Mouse (Mus musculus): ENCODE data around the gene Baz2a. TPM values are rescaled to one million over a fixed set of nuclear protein-coding genes. Genes with fewer than 3 reads are reported as not detected.

Baz2a gene
- polyA plus RNA-seq (2014; fragmentation: Nextera tagmentation; extraction: Ambion mirVana), result 16.7 and 17.1 TPM in 2 replicates

DNA sequence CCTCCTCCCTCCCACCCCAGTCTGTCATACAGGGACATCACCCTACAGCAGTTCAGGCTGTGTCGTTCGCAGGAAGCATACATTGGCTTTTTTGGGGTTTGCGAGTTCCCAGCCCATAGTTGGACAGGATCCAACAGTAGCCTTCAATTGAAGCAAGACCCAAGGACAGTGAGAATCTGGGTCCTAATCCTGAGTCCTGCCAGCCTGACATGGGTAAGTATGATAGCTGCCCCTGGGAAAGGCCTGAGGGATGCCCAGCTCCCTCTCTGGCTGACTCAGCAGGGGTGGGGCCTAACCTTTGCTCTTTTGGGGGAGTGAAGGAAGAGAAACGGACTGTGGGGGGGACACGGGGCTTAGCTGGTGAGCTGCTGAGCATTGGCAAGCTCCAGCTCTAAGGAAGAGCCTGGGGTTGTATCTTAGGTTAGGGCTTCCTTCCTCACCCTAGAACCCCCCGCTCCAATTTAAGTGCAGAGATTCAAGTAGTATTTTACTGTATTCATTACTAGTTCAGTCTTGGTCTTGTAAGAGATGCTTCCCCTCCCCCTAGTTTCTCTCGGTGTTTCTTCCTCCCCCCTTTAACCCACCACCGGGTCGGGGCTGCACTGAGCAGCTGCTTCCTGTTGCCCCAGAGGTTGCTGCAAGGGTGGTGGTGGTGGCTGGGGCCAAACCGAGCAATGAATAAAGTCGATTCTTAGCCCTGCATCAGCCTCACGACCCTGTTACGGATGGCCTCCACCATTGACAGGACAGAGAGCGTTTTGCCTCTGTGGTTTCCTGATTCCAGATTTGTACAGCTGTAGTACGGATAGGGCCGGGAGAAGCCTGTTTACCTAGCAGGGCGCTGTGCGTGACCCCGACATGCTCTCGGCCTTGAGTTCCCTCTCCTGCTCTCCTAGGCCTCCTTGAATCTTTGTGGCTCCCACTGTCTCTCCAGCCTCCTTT is at the start of gene Baz2a:
Gene Baz2a, plus strand, starts transcription at position 14 of the 942 bp plus-strand sequence.
- Histone ChIP-seq H3K9ac (ENCODE audit: low read length) (peak within 1 kb of the TSS; percentile 77), H3K27ac (replicated peaks; ENCODE audit: low read depth, low read length) (peak within 1 kb of the TSS; percentile 85), H3K4me1 (ENCODE audit: control insufficient read depth, insufficient read depth, low read length) (peaks cover 22% of the 10 kb centered on the region), H3K9me3 (ENCODE audit: control insufficient read depth, low read length) (no peaks in the 10 kb centered on the region), H3K36me3 (ENCODE audit: control insufficient read depth, insufficient read depth, low read length) (peaks cover 19% of the 10 kb centered on the region), H3K4me3 (ENCODE audit: low read depth, low read length) (peak within 1 kb of the TSS; percentile 77), H3K4me2 (ENCODE audit: low read depth, severe bottlenecking) (peak within 1 kb of the TSS; percentile 88), H3K27me3 (ENCODE audit: control insufficient read depth, insufficient read depth, low read length) (no peaks in the 10 kb centered on the region)
- DNase-seq (ENCODE audit: low spot score) (peak; percentile 40), ATAC-seq (ENCODE audit: insufficient number of reproducible peaks, low FRiP score, low TSS enrichment, low read depth) (peak; percentile 1; the same call in 1 of the 2 replicates)
- 1% methylated on average over 20 of the region's 20 CpGs for WGBS

DNA sequence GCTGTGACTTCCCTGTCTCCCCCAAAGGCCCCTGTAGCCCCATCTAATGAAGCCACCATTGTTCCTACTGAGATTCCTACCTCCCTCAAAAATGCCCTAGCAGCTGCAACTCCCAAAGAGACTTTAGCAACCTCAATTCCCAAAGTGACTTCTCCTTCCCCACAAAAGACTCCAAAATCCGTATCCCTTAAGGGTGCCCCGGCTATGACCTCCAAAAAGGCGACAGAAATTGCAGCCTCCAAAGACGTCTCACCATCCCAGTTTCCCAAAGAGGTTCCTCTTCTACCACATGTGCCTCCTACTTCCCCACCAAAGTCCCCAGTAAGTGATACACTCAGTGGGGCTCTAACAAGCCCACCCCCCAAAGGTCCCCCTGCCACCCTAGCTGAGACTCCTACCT is 49.7 kb upstream of the Baz2a start:
- H3K36me3 ChIP-seq (ENCODE audit: control insufficient read depth, insufficient read depth, low read length), result peaks cover 44% of the 10 kb centered on the region
- H3K9me3 ChIP-seq (ENCODE audit: control insufficient read depth, low read length), result no peaks in the 10 kb centered on the region
- H3K4me3 ChIP-seq (ENCODE audit: low read depth, low read length), result no peak overlapping the region
- no peak overlapping the region for H3K27ac ChIP-seq (replicated peaks; ENCODE audit: low read depth, low read length)
- no peak for ATAC-seq (ENCODE audit: insufficient number of reproducible peaks, low FRiP score, low TSS enrichment, low read depth)
- DNase-seq (ENCODE audit: low spot score), result no peak
- no peak overlapping the region for H3K4me2 ChIP-seq (ENCODE audit: low read depth, severe bottlenecking)
- H3K27me3 ChIP-seq (ENCODE audit: control insufficient read depth, insufficient read depth, low read length), result no peaks in the 10 kb centered on the region
- peaks cover 10% of the 10 kb centered on the region; the same call in 1 of the 2 replicates for H3K4me1 ChIP-seq (ENCODE audit: control insufficient read depth, insufficient read depth, low read length)
- WGBS, result 76% methylated on average over 4 of the region's 4 CpGs
- no peak overlapping the region for H3K9ac ChIP-seq (ENCODE audit: low read length)

DNA sequence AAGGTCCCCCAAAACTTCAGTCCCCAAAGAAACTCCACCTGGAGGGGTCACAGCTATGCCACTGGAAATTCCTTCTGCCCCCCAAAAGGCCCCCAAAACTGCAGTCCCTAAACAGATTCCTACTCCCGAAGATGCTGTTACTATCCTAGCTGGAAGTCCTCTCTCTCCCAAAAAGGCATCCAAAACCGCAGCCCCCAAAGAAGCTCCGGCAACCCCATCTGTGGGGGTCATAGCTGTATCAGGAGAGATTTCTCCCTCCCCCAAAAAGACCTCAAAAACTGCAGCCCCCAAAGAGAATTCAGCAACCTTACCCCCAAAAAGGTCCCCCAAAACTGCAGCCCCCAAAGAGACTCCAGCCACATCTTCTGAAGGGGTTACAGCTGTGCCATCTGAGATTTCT is 48.9 kb upstream of the Baz2a start:
- no peaks in the 10 kb centered on the region for H3K9me3 ChIP-seq (ENCODE audit: control insufficient read depth, low read length)
- DNase-seq (ENCODE audit: low spot score), result no peak
- ATAC-seq (ENCODE audit: insufficient number of reproducible peaks, low FRiP score, low TSS enrichment, low read depth), result no peak
- H3K4me3 ChIP-seq (ENCODE audit: low read depth, low read length), result no peak overlapping the region
- 96% methylated on average over 3 of the region's 3 CpGs for WGBS
- H3K9ac ChIP-seq (ENCODE audit: low read length), result no peak overlapping the region
- H3K4me1 ChIP-seq (ENCODE audit: control insufficient read depth, insufficient read depth, low read length), result peaks cover 10% of the 10 kb centered on the region; the same call in 1 of the 2 replicates
- H3K36me3 ChIP-seq (ENCODE audit: control insufficient read depth, insufficient read depth, low read length), result peaks cover 48% of the 10 kb centered on the region
- H3K27ac ChIP-seq (replicated peaks; ENCODE audit: low read depth, low read length), result no peak overlapping the region
- H3K27me3 ChIP-seq (ENCODE audit: control insufficient read depth, insufficient read depth, low read length), result no peaks in the 10 kb centered on the region
- H3K4me2 ChIP-seq (ENCODE audit: low read depth, severe bottlenecking), result no peak overlapping the region

DNA sequence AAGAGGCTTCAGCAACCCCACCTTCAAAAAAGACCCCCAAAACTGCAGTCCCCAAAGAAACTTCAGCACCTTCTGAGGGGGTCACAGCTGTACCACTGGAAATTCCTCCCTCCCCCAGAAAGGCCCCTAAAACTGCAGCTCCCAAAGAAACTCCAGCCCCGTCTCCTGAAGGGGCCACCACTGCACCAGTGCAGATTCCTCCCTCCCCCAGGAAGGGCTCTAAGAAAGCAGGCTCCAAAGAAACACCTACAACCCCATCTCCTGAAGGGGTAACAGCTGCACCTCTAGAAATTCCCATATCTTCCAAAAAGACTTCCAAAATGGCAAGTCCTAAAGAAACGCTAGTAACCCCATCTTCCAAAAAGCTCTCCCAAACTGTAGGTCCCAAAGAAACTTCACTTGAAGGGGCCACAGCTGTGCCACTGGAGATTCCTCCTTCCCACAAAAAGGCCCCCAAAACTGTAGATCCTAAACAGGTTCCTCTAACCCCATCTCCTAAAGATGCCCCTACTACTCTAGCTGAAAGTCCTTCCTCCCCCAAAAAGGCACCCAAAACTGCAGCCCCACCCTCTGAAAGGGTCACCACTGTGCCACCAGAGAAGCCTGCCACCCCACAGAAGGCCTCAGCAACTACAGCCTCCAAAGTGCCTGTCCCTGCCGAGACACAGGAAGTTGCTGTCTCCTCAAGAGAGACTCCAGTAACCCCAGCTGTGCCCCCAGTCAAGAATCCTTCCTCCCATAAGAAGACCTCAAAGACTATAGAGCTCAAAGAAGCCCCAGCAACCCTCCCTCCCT is 48.1 kb upstream of the Baz2a start:
- no peak overlapping the region for H3K4me3 ChIP-seq (ENCODE audit: low read depth, low read length)
- H3K4me1 ChIP-seq (ENCODE audit: control insufficient read depth, insufficient read depth, low read length), result peaks cover 7% of the 10 kb centered on the region; the same call in 1 of the 2 replicates
- H3K36me3 ChIP-seq (ENCODE audit: control insufficient read depth, insufficient read depth, low read length), result peaks cover 50% of the 10 kb centered on the region; the same call in 1 of the 2 replicates
- no peaks in the 10 kb centered on the region for H3K27me3 ChIP-seq (ENCODE audit: control insufficient read depth, insufficient read depth, low read length)
- no peak overlapping the region for H3K4me2 ChIP-seq (ENCODE audit: low read depth, severe bottlenecking)
- ATAC-seq (ENCODE audit: insufficient number of reproducible peaks, low FRiP score, low TSS enrichment, low read depth), result no peak
- H3K27ac ChIP-seq (replicated peaks; ENCODE audit: low read depth, low read length), result no peak overlapping the region
- no peaks in the 10 kb centered on the region for H3K9me3 ChIP-seq (ENCODE audit: control insufficient read depth, low read length)
- 80% methylated on average over 3 of the region's 3 CpGs for WGBS
- H3K9ac ChIP-seq (ENCODE audit: low read length), result 0 out of 2 replicates have a peak overlapping the region, but pooled peaks have one; percentile 8
- DNase-seq (ENCODE audit: low spot score), result no peak

DNA sequence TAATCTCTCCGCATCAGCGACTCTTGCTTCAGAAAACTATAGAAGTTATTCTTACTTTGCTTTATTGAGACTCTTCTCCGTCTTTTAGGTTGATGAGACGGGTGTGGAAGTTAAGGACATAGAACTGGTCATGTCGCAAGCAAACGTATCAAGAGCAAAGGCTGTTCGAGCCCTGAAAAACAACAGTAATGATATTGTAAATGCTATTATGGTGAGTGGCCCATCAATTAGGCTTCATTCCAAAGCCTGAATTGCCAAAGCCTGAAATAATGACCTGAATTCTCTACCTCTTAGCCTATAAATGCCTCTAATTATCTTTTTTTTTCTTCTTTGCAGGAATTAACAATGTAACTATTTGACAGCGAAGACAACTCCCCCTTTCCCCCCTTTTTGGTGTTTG is 43.2 kb upstream of the Baz2a start:
- WGBS, result 96% methylated on average over 8 of the region's 8 CpGs
- H3K36me3 ChIP-seq (ENCODE audit: control insufficient read depth, insufficient read depth, low read length), result peaks cover 32% of the 10 kb centered on the region; the same call in 1 of the 2 replicates
- no peak overlapping the region for H3K4me2 ChIP-seq (ENCODE audit: low read depth, severe bottlenecking)
- no peaks in the 10 kb centered on the region for H3K9me3 ChIP-seq (ENCODE audit: control insufficient read depth, low read length)
- no peak for ATAC-seq (ENCODE audit: insufficient number of reproducible peaks, low FRiP score, low TSS enrichment, low read depth)
- no peak overlapping the region for H3K4me3 ChIP-seq (ENCODE audit: low read depth, low read length)
- H3K9ac ChIP-seq (ENCODE audit: low read length), result no peak overlapping the region
- H3K27me3 ChIP-seq (ENCODE audit: control insufficient read depth, insufficient read depth, low read length), result no peaks in the 10 kb centered on the region
- no peaks in the 10 kb centered on the region for H3K4me1 ChIP-seq (ENCODE audit: control insufficient read depth, insufficient read depth, low read length)
- no peak overlapping the region for H3K27ac ChIP-seq (replicated peaks; ENCODE audit: low read depth, low read length)
- DNase-seq (ENCODE audit: low spot score), result no peak

DNA sequence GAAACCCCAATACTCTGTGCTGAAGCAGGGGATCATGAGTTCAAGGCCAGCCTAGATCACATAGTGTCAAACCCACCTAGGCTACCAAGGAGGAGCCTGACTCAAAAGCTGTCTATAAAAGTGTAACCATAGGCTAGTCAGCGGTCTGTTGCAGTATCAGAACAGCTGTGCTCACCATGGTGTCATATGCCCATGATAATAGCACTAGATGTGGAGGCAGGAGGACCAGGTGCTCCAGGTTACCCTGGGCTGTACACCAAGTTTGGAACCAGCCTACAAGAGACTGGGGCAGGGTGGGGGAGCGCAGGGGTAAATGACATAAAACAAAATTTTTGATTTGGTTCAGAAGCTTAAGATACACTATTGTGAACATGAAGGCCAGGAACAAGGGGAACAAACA is 41.6 kb upstream of the Baz2a start:
- no peak for ATAC-seq (ENCODE audit: insufficient number of reproducible peaks, low FRiP score, low TSS enrichment, low read depth)
- H3K27me3 ChIP-seq (ENCODE audit: control insufficient read depth, insufficient read depth, low read length), result no peaks in the 10 kb centered on the region
- no peak overlapping the region for H3K4me2 ChIP-seq (ENCODE audit: low read depth, severe bottlenecking)
- H3K4me3 ChIP-seq (ENCODE audit: low read depth, low read length), result no peak overlapping the region
- H3K9ac ChIP-seq (ENCODE audit: low read length), result no peak overlapping the region
- no peak overlapping the region for H3K27ac ChIP-seq (replicated peaks; ENCODE audit: low read depth, low read length)
- H3K9me3 ChIP-seq (ENCODE audit: control insufficient read depth, low read length), result no peaks in the 10 kb centered on the region
- H3K4me1 ChIP-seq (ENCODE audit: control insufficient read depth, insufficient read depth, low read length), result no peaks in the 10 kb centered on the region
- no peak for DNase-seq (ENCODE audit: low spot score)
- peaks cover 28% of the 10 kb centered on the region; the same call in 1 of the 2 replicates for H3K36me3 ChIP-seq (ENCODE audit: control insufficient read depth, insufficient read depth, low read length)
- 95% methylated on average over 2 of the region's 2 CpGs for WGBS

DNA sequence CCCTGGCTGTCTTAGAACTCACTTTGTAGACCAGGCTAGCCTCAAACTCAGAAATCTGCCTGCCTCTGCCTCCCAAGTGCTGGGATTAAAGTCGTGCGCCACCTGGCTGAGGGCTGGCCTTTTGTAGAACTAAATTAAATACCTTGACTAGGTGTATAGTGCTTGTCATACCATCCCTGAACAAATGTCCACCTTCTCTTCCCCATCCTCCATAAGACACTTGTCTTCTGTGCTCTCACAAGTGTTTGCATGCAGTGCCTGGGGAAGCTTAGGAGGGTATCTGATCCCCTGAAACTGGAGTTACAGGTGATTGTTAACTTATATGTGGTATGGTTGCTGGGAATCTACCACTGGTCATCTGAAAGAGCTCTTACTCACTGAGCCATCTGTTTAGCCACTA is 41.0 kb upstream of the Baz2a start:
- 86% methylated on average over 2 of the region's 2 CpGs for WGBS
- no peak overlapping the region for H3K4me2 ChIP-seq (ENCODE audit: low read depth, severe bottlenecking)
- no peaks in the 10 kb centered on the region for H3K9me3 ChIP-seq (ENCODE audit: control insufficient read depth, low read length)
- H3K27ac ChIP-seq (replicated peaks; ENCODE audit: low read depth, low read length), result no peak overlapping the region
- no peak overlapping the region for H3K4me3 ChIP-seq (ENCODE audit: low read depth, low read length)
- DNase-seq (ENCODE audit: low spot score) (no peak), ATAC-seq (ENCODE audit: insufficient number of reproducible peaks, low FRiP score, low TSS enrichment, low read depth) (no peak)
- H3K4me1 ChIP-seq (ENCODE audit: control insufficient read depth, insufficient read depth, low read length), result no peaks in the 10 kb centered on the region
- peaks cover 25% of the 10 kb centered on the region; the same call in 1 of the 2 replicates for H3K36me3 ChIP-seq (ENCODE audit: control insufficient read depth, insufficient read depth, low read length)
- no peaks in the 10 kb centered on the region for H3K27me3 ChIP-seq (ENCODE audit: control insufficient read depth, insufficient read depth, low read length)
- H3K9ac ChIP-seq (ENCODE audit: low read length), result no peak overlapping the region

DNA sequence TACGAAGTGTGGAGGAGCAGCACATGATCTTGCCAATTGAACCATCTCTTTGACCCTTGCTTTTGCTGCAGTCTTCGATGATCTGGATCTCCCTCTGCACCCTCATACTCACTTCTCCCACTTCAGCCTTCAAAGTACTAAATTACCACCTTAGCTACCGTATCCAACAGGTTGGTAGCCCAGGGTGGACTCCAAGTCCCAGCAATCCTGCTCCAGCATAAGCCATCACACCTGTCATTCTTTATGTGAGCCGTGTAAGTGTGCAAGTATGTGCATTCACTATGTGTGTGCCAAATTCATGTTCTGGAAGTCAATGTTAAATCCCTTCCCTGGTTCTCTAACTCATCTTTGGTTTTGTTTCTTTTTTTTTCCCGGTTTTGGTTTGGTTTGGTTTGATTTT is 39.8 kb upstream of the Baz2a start:
- H3K9me3 ChIP-seq (ENCODE audit: control insufficient read depth, low read length), result no peaks in the 10 kb centered on the region
- ATAC-seq (ENCODE audit: insufficient number of reproducible peaks, low FRiP score, low TSS enrichment, low read depth) (no peak), DNase-seq (ENCODE audit: low spot score) (no peak)
- no peaks in the 10 kb centered on the region for H3K4me1 ChIP-seq (ENCODE audit: control insufficient read depth, insufficient read depth, low read length)
- WGBS, result 94% methylated on average over 5 of the region's 5 CpGs
- no peak overlapping the region for H3K4me3 ChIP-seq (ENCODE audit: low read depth, low read length)
- H3K36me3 ChIP-seq (ENCODE audit: control insufficient read depth, insufficient read depth, low read length), result peaks cover 18% of the 10 kb centered on the region; the same call in 1 of the 2 replicates
- no peak overlapping the region for H3K27ac ChIP-seq (replicated peaks; ENCODE audit: low read depth, low read length)
- no peak overlapping the region for H3K9ac ChIP-seq (ENCODE audit: low read length)
- no peak overlapping the region for H3K4me2 ChIP-seq (ENCODE audit: low read depth, severe bottlenecking)
- no peaks in the 10 kb centered on the region for H3K27me3 ChIP-seq (ENCODE audit: control insufficient read depth, insufficient read depth, low read length)
